Mouse (Mus musculus): ENCODE data around the gene Smco4. TPM values are rescaled to one million over a fixed set of nuclear protein-coding genes. Genes with fewer than 3 reads are reported as not detected.

Smco4 gene
- polyA plus RNA-seq, 1 experiment from 2014 or later = 1.5 TPM

- no peaks in the 10 kb centered on the region for H3K9me3 ChIP-seq (replicated peaks; ENCODE audit: control insufficient read depth, low read length)
- H3K4me2 ChIP-seq (ENCODE audit: low read depth, low read length) = no peak overlapping the region
- no peaks in the 10 kb centered on the region for H3K27me3 ChIP-seq (ENCODE audit: control insufficient read depth, insufficient read depth, low read length)
- no peak overlapping the region for H3K4me3 ChIP-seq (ENCODE audit: low read length)
- ATAC-seq (replicated peaks; ENCODE audit: extremely low read depth, insufficient read depth, low FRiP score) = no peak
- no peaks in the 10 kb centered on the region for H3K4me1 ChIP-seq (ENCODE audit: control insufficient read depth, insufficient read depth, low read length)
- no peaks in the 10 kb centered on the region for H3K36me3 ChIP-seq (ENCODE audit: control insufficient read depth, insufficient read depth)
- no peak overlapping the region for H3K27ac ChIP-seq (ENCODE audit: low read length)
- 63% methylated on average over 6 of the region's 6 CpGs for WGBS
- H3K9ac ChIP-seq (ENCODE audit: low read length) = no peak overlapping the region
These were observed 86.9 kb downstream of the Smco4 start for GRCm38 (mm10) chr9:15580176-15580575.

- Histone ChIP-seq H3K9me3 (replicated peaks; ENCODE audit: control insufficient read depth, low read length) (no peaks in the 10 kb centered on the region), H3K27ac (ENCODE audit: low read length) (no peak overlapping the region), H3K36me3 (ENCODE audit: control insufficient read depth, insufficient read depth) (no peaks in the 10 kb centered on the region), H3K4me3 (ENCODE audit: low read length) (no peak overlapping the region), H3K4me2 (ENCODE audit: low read depth, low read length) (no peak overlapping the region), H3K9ac (ENCODE audit: low read length) (no peak overlapping the region), H3K4me1 (ENCODE audit: control insufficient read depth, insufficient read depth, low read length) (no peaks in the 10 kb centered on the region), H3K27me3 (ENCODE audit: control insufficient read depth, insufficient read depth, low read length) (no peaks in the 10 kb centered on the region)
- no peak for ATAC-seq (replicated peaks; ENCODE audit: extremely low read depth, insufficient read depth, low FRiP score)
- WGBS = 89% methylated on average over 5 of the region's 5 CpGs
These were observed 88.8 kb downstream of the Smco4 start for GRCm38 (mm10) chr9:15582026-15582425.

GRCm38 (mm10) chr9:15584209-15584608, 91.0 kb downstream of the Smco4 start:
- Histone ChIP-seq H3K9me3 (replicated peaks; ENCODE audit: control insufficient read depth, low read length) (no peaks in the 10 kb centered on the region), H3K4me3 (ENCODE audit: low read length) (no peak overlapping the region), H3K4me2 (ENCODE audit: low read depth, low read length) (no peak overlapping the region), H3K27me3 (ENCODE audit: control insufficient read depth, insufficient read depth, low read length) (no peaks in the 10 kb centered on the region), H3K27ac (ENCODE audit: low read length) (no peak overlapping the region), H3K9ac (ENCODE audit: low read length) (no peak overlapping the region), H3K36me3 (ENCODE audit: control insufficient read depth, insufficient read depth) (no peaks in the 10 kb centered on the region), H3K4me1 (ENCODE audit: control insufficient read depth, insufficient read depth, low read length) (no peaks in the 10 kb centered on the region)
- ATAC-seq (replicated peaks; ENCODE audit: extremely low read depth, insufficient read depth, low FRiP score) = no peak
- 72% methylated on average over 9 of the region's 9 CpGs for WGBS

GRCm38 (mm10) chr9:15585956-15586355, 92.7 kb downstream of the Smco4 start:
- 89% methylated on average over 1 of the region's 1 CpGs for WGBS
- no peaks in the 10 kb centered on the region for H3K9me3 ChIP-seq (replicated peaks; ENCODE audit: control insufficient read depth, low read length)
- no peaks in the 10 kb centered on the region for H3K4me1 ChIP-seq (ENCODE audit: control insufficient read depth, insufficient read depth, low read length)
- no peaks in the 10 kb centered on the region for H3K27me3 ChIP-seq (ENCODE audit: control insufficient read depth, insufficient read depth, low read length)
- H3K4me2 ChIP-seq (ENCODE audit: low read depth, low read length) = no peak overlapping the region
- no peak overlapping the region for H3K4me3 ChIP-seq (ENCODE audit: low read length)
- no peak overlapping the region for H3K9ac ChIP-seq (ENCODE audit: low read length)
- no peak for ATAC-seq (replicated peaks; ENCODE audit: extremely low read depth, insufficient read depth, low FRiP score)
- no peak overlapping the region for H3K27ac ChIP-seq (ENCODE audit: low read length)
- no peaks in the 10 kb centered on the region for H3K36me3 ChIP-seq (ENCODE audit: control insufficient read depth, insufficient read depth)

GRCm38 (mm10) chr9:15587157-15587854, 94.1 kb downstream of the Smco4 start:
- H3K9ac ChIP-seq (ENCODE audit: low read length) = no peak overlapping the region
- WGBS = 62% methylated on average over 6 of the region's 6 CpGs
- no peak for ATAC-seq (replicated peaks; ENCODE audit: extremely low read depth, insufficient read depth, low FRiP score)
- no peak overlapping the region for H3K4me3 ChIP-seq (ENCODE audit: low read length)
- no peaks in the 10 kb centered on the region for H3K27me3 ChIP-seq (ENCODE audit: control insufficient read depth, insufficient read depth, low read length)
- H3K4me2 ChIP-seq (ENCODE audit: low read depth, low read length) = no peak overlapping the region
- no peaks in the 10 kb centered on the region for H3K36me3 ChIP-seq (ENCODE audit: control insufficient read depth, insufficient read depth)
- no peaks in the 10 kb centered on the region for H3K9me3 ChIP-seq (replicated peaks; ENCODE audit: control insufficient read depth, low read length)
- H3K4me1 ChIP-seq (ENCODE audit: control insufficient read depth, insufficient read depth, low read length) = no peaks in the 10 kb centered on the region
- no peak overlapping the region for H3K27ac ChIP-seq (ENCODE audit: low read length)

GRCm38 (mm10) chr9:15594148-15594547, 100.9 kb downstream of the Smco4 start:
- Histone ChIP-seq H3K9ac (ENCODE audit: low read length) (no peak overlapping the region), H3K4me2 (ENCODE audit: low read depth, low read length) (no peak overlapping the region), H3K27ac (ENCODE audit: low read length) (no peak overlapping the region), H3K4me1 (ENCODE audit: control insufficient read depth, insufficient read depth, low read length) (no peaks in the 10 kb centered on the region), H3K36me3 (ENCODE audit: control insufficient read depth, insufficient read depth) (no peaks in the 10 kb centered on the region), H3K9me3 (replicated peaks; ENCODE audit: control insufficient read depth, low read length) (no peaks in the 10 kb centered on the region), H3K4me3 (ENCODE audit: low read length) (no peak overlapping the region), H3K27me3 (ENCODE audit: control insufficient read depth, insufficient read depth, low read length) (no peaks in the 10 kb centered on the region)
- 81% methylated on average over 4 of the region's 4 CpGs for WGBS
- no peak for ATAC-seq (replicated peaks; ENCODE audit: extremely low read depth, insufficient read depth, low FRiP score)

Other genes starting within 250 kb of the Smco4 start
- gene Med17, start 213.5 kb upstream of the Smco4 start, polyA plus RNA-seq (2015; fragmentation: Nextera tagmentation; extraction: Ambion mirVana) = 19.9 and 21.1 TPM in 2 replicates
- gene Taf1d, start 187.2 kb upstream of the Smco4 start, polyA plus RNA-seq (2015; fragmentation: Nextera tagmentation; extraction: Ambion mirVana) = 40.8 and 47.4 TPM in 2 replicates
- 5.1 and 6.2 TPM in 2 replicates for gene 4931406C07Rik, start 187.0 kb upstream of the Smco4 start, polyA plus RNA-seq (2015; fragmentation: Nextera tagmentation; extraction: Ambion mirVana)
- 7.9 and 8.8 TPM in 2 replicates for gene Cep295, start 135.6 kb upstream of the Smco4 start, polyA plus RNA-seq (2015; fragmentation: Nextera tagmentation; extraction: Ambion mirVana)
- gene Deup1, start 134.5 kb downstream of the Smco4 start, polyA plus RNA-seq (2015; fragmentation: Nextera tagmentation; extraction: Ambion mirVana) = 1.5 and 2.5 TPM in 2 replicates
- 7.7 and 8.9 TPM in 2 replicates for gene Slc36a4, start 216.3 kb downstream of the Smco4 start, polyA plus RNA-seq (2015; fragmentation: Nextera tagmentation; extraction: Ambion mirVana)

Measured in heart, embryonic 16.5 days (tissue).